Mouse (Mus musculus): ENCODE measurements around the gene Mybph. TPM values are rescaled to one million over a fixed set of nuclear protein-coding genes. Genes with fewer than 3 reads are reported as not detected.

The Mybph gene
- polyA plus RNA-seq, 1 experiment from 2014 or later = 1.7 TPM

DNA sequence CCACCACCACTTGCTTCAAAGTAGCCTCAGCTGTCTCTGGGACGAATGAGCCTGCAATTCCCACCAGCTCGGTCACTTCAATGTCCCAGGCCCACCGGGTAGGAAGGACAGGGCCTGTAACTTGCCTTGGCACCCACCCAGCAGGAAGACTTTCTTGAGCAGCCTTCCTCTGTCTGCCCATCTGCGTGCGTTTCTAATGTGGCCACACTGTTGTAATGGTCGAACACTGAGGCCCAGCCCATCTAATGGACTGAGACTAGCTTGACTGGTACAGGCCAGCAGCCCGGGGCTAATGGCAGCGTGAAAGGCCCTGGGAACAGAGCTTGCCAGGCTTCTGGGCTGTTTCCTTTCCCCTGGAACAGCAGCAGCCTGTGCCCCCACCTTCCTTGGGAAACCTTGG lies 39.1 kb downstream of the Mybph start:
- Histone ChIP-seq H3K4me3 (ENCODE audit: low read depth, low read length) (no peak overlapping the region), H3K4me2 (ENCODE audit: low read depth, low read length) (no peak overlapping the region), H3K36me3 (ENCODE audit: control insufficient read depth, insufficient read depth) (no peaks in the 10 kb centered on the region), H3K4me1 (ENCODE audit: control insufficient read depth, low read depth, low read length) (peaks cover 3% of the 10 kb centered on the region), H3K9me3 (replicated peaks; ENCODE audit: control insufficient read depth, low read length) (no peaks in the 10 kb centered on the region), H3K27ac (ENCODE audit: low read length) (no peak overlapping the region), H3K27me3 (ENCODE audit: control insufficient read depth, insufficient read depth, low read depth, low read length) (peaks cover 26% of the 10 kb centered on the region), H3K9ac (ENCODE audit: low read depth, low read length) (no peak overlapping the region)
- WGBS (ENCODE audit: insufficient replicate concordance) = 69% methylated on average over 8 of the region's 8 CpGs
- no peak for ATAC-seq (ENCODE audit: low read depth)

DNA sequence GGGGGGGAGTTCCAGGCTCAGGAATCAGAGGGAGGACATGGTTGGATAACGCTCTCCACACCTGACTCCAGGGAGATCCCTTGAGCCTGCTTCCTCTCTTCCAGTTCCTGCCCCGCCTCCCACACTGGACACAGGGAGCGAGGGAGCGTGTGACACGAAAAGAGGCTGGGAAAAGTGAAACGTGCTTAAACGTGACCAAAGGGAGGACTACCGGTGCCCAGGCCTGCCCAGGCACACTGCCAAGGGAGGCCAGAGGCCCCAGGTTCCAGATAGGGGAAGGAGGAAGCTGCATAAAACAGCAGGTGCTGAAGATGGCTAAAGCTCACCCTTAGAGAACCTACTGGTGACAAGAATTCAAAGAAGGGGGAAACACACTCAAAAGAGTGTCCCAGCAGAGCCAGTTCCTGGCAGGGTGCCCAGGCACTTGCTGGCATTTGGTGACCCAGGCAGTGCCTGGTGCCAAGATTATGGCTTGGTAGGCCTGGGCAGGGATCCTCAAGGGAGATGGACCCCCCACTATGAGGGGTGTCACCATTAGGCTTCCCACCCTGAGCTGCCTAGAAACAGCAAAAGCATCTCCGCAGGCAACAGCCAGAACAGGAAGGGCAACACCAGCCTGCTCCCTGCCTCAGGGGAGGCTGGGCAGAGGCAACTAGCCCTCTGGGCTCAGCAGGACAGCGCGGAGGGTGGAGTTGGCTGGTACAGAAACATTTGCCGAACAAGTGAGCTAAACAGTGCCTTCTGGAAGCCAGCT lies 39.7 kb downstream of the Mybph start:
- peak; percentile 12; the same call in 1 of the 2 replicates for ATAC-seq (ENCODE audit: low read depth)
- H3K9ac ChIP-seq (ENCODE audit: low read depth, low read length) = no peak overlapping the region
- 60% methylated on average over 12 of the region's 12 CpGs for WGBS (ENCODE audit: insufficient replicate concordance)

DNA sequence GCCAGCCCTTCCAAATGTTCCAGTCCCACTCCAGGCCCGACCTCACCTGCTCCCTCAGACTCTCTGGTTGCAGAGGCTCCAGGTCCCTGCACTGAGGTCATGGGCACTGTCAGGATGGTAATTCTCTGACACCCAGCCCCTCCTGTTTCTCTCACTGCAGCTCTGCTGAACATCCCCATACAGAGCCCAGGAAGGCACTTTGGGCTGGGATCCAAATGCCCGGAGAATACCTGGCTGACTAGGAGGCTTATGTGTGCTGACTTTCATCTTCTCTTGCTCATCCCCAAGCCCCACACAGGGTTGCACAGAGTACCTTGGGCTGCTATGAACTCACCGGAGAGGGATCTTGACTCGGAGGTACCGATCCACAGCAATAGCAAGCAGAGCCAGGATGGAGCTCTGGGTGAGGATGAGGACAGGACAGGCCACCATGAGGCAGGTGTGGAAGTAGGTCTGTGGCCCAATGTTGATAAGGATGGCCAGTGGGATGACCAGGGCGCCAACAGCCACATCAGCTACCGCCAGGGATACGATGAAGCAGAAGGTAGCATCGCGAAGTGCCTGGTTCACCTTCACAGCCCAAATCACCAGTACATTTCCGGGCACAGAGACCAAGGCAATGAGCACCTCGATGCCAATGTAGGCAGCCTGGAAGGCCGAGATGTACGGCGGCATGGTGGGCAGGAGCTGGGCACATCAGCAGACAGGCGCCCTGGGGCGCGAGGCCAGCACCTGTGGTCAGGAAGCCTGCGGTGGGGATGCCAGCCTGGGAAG lies 40.6 kb downstream of the Mybph start:
- H3K27ac ChIP-seq (ENCODE audit: low read length) = no peak overlapping the region
- no peaks in the 10 kb centered on the region for H3K36me3 ChIP-seq (ENCODE audit: control insufficient read depth, insufficient read depth)
- no peak for ATAC-seq (ENCODE audit: low read depth)
- H3K4me3 ChIP-seq (ENCODE audit: low read depth, low read length) = peak overlapping the region; percentile 39
- 0 out of 2 replicates have a peak overlapping the region, but pooled peaks have one; percentile 15 for H3K9ac ChIP-seq (ENCODE audit: low read depth, low read length)
- H3K9me3 ChIP-seq (replicated peaks; ENCODE audit: control insufficient read depth, low read length) = no peaks in the 10 kb centered on the region
- H3K4me2 ChIP-seq (ENCODE audit: low read depth, low read length) = peak overlapping the region; percentile 53; the same call in 1 of the 2 replicates
- 37% methylated on average over 19 of the region's 19 CpGs for WGBS (ENCODE audit: insufficient replicate concordance)
- H3K27me3 ChIP-seq (ENCODE audit: control insufficient read depth, insufficient read depth, low read depth, low read length) = peaks cover 26% of the 10 kb centered on the region
- peaks cover 3% of the 10 kb centered on the region for H3K4me1 ChIP-seq (ENCODE audit: control insufficient read depth, low read depth, low read length)

More for the DNA sequence above, 39.7 kb downstream of the Mybph start:
- no peak overlapping the region for H3K27ac ChIP-seq (ENCODE audit: low read length)
- peaks cover 3% of the 10 kb centered on the region for H3K4me1 ChIP-seq (ENCODE audit: control insufficient read depth, low read depth, low read length)
- no peaks in the 10 kb centered on the region for H3K36me3 ChIP-seq (ENCODE audit: control insufficient read depth, insufficient read depth)
- H3K9me3 ChIP-seq (replicated peaks; ENCODE audit: control insufficient read depth, low read length) = no peaks in the 10 kb centered on the region
- H3K4me3 ChIP-seq (ENCODE audit: low read depth, low read length) = no peak overlapping the region
- H3K27me3 ChIP-seq (ENCODE audit: control insufficient read depth, insufficient read depth, low read depth, low read length) = peaks cover 26% of the 10 kb centered on the region
- H3K4me2 ChIP-seq (ENCODE audit: low read depth, low read length) = no peak overlapping the region

DNA sequence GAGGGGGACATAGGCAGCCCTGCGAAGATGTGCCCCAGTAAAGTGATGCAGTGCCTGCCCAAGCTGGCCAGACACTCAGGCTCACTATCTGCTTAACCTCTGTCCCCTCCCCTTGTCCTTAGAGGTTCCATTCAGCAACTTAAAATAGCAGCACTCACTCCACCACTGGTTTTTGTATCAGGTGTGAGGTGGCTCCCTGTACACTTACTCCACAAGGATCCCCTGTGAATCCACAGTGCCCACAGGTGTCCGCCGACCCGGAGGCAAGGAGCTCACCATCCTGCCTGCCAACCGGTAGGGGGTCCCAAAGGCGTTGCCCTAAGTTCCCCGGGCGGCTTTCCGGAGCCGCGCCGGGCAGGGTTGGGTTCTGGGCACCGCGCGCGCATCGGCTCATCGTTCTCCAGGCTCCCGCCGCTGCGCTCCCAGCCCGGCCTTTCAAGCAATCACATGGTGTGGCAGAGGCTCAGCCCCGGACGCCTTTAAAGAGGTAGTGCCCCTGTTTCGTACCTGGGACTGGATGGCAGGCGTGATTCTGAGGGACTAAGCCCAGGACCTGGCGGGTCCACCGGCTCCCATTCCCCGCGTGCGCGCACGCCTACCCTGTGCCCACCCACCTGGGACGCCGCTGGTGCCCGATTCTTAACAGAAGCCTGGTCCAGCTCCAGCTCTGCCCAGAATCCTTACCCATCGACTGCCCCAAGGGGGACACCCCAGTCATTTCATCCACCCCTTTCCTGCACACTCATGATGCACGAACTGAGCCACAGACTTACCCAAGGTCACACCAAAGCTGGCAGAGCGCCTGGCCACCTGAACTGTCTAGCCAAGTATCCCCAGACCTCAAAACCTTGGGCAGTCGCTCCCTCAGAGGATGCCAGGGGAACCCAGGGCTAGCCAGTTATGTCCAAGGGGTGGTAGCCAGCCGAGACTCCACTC lies 41.5 kb downstream of the Mybph start:
- no peak for ATAC-seq (ENCODE audit: low read depth)

DNA sequence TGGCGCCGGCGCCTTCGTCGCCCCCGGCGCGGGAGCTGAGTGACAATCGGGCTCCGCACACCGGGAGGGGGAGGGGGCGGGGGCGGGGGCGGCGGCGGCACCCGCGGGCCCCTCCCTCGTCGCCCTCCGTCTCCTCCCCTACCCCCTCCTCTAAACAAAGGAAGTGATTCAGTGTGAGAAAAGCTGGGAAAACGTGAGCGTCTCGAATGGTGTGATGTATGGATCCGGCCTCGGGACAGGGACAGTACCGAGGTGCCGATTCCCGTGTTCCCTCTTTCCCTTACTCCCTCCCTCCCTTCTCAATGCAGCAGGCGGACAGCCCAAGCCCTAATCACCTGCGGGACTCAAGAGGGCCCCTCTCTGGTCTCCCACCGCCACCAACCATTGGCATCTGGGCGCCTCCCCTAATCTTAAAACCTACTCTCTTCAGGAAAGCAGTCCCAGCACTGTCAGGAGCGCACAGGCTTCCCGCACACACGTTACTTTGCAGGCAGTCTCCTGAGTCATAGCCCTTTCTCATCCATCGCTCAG lies 42.2 kb downstream of the Mybph start, which contains the start of gene Adora1:
Gene Adora1 (minus strand): TSS at position 41 of the 531 bp plus-strand sequence.
- H3K4me1 ChIP-seq (ENCODE audit: control insufficient read depth, low read depth, low read length) = peaks cover 3% of the 10 kb centered on the region
- WGBS (ENCODE audit: insufficient replicate concordance) = 3% methylated on average over 33 of the region's 37 CpGs
- H3K27me3 ChIP-seq (ENCODE audit: control insufficient read depth, insufficient read depth, low read depth, low read length) = peaks cover 26% of the 10 kb centered on the region
- no peaks in the 10 kb centered on the region for H3K36me3 ChIP-seq (ENCODE audit: control insufficient read depth, insufficient read depth)
- no peak within 1 kb of the TSS for H3K27ac ChIP-seq (ENCODE audit: low read length)
- peak within 1 kb of the TSS; percentile 39 for H3K4me3 ChIP-seq (ENCODE audit: low read depth, low read length)
- ATAC-seq (ENCODE audit: low read depth) = no peak
- peak within 1 kb of the TSS; percentile 15 for H3K9ac ChIP-seq (ENCODE audit: low read depth, low read length)
- H3K4me2 ChIP-seq (ENCODE audit: low read depth, low read length) = peak within 1 kb of the TSS; percentile 53
- no peaks in the 10 kb centered on the region for H3K9me3 ChIP-seq (replicated peaks; ENCODE audit: control insufficient read depth, low read length)

More for the DNA sequence above, 41.5 kb downstream of the Mybph start:
- H3K4me2 ChIP-seq (ENCODE audit: low read depth, low read length) = peak overlapping the region; percentile 53
- H3K27ac ChIP-seq (ENCODE audit: low read length) = no peak overlapping the region
- H3K9me3 ChIP-seq (replicated peaks; ENCODE audit: control insufficient read depth, low read length) = no peaks in the 10 kb centered on the region
- H3K27me3 ChIP-seq (ENCODE audit: control insufficient read depth, insufficient read depth, low read depth, low read length) = peaks cover 26% of the 10 kb centered on the region
- H3K4me3 ChIP-seq (ENCODE audit: low read depth, low read length) = peak overlapping the region; percentile 39
- WGBS (ENCODE audit: insufficient replicate concordance) = 2% methylated on average over 41 of the region's 41 CpGs
- peaks cover 3% of the 10 kb centered on the region for H3K4me1 ChIP-seq (ENCODE audit: control insufficient read depth, low read depth, low read length)
- H3K36me3 ChIP-seq (ENCODE audit: control insufficient read depth, insufficient read depth) = no peaks in the 10 kb centered on the region
- peak overlapping the region; percentile 15 for H3K9ac ChIP-seq (ENCODE audit: low read depth, low read length)

DNA sequence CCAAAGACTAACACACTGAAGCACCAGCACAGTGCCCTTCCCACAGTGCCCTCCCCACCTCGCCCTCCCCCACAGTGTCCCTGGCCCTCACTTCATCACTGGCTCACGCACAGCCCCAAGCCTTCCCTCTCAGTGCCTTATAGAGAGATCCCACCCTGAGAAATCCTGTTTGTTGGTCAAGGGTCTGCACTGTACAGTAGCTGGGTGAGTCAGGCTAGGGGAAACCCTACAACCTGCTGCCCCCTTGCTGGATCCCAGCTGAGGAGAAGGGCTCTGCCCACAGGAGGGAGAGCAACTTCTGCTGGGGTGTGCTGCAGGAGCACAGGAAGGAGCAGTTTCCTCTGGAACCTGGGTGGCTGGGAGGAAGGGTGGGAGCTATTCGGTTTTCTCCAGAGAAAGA lies 42.9 kb downstream of the Mybph start:
- Histone ChIP-seq H3K4me1 (ENCODE audit: control insufficient read depth, low read depth, low read length) (peaks cover 3% of the 10 kb centered on the region), H3K4me3 (ENCODE audit: low read depth, low read length) (no peak overlapping the region), H3K27me3 (ENCODE audit: control insufficient read depth, insufficient read depth, low read depth, low read length) (peaks cover 26% of the 10 kb centered on the region), H3K4me2 (ENCODE audit: low read depth, low read length) (no peak overlapping the region), H3K9me3 (replicated peaks; ENCODE audit: control insufficient read depth, low read length) (no peaks in the 10 kb centered on the region), H3K36me3 (ENCODE audit: control insufficient read depth, insufficient read depth) (no peaks in the 10 kb centered on the region), H3K27ac (ENCODE audit: low read length) (no peak overlapping the region), H3K9ac (ENCODE audit: low read depth, low read length) (no peak overlapping the region)
- ATAC-seq (ENCODE audit: low read depth) = no peak
- WGBS (ENCODE audit: insufficient replicate concordance) = 17% methylated on average over 3 of the region's 3 CpGs

DNA sequence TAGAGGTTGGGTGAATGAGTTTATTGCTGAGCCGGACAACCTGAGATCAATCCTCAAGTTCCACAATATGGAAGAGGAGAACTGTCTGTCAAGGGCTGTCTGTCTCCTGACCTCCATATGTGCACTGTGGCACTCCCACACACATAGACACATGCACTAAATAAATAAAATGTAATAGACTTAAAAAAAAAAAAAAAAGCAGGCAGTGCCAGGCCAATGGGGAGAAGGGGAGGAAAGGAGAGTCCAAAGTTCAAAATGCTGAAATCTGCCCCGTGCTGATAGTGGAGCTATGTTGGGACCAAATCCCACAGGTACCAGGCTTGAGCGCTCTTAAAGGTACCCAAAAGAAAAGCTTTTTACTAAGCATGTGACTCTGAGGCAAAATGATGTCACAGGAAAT lies 44.2 kb downstream of the Mybph start:
- H3K4me3 ChIP-seq (ENCODE audit: low read depth, low read length) = no peak overlapping the region
- H3K27me3 ChIP-seq (ENCODE audit: control insufficient read depth, insufficient read depth, low read depth, low read length) = peaks cover 26% of the 10 kb centered on the region
- H3K4me1 ChIP-seq (ENCODE audit: control insufficient read depth, low read depth, low read length) = peaks cover 3% of the 10 kb centered on the region
- no peaks in the 10 kb centered on the region for H3K36me3 ChIP-seq (ENCODE audit: control insufficient read depth, insufficient read depth)
- whole genome bisulfite sequencing (ENCODE audit: insufficient replicate concordance) = 40% methylated on average over 3 of the region's 3 CpGs
- H3K9ac ChIP-seq (ENCODE audit: low read depth, low read length) = no peak overlapping the region
- H3K4me2 ChIP-seq (ENCODE audit: low read depth, low read length) = no peak overlapping the region
- peak; percentile 78 for ATAC-seq (ENCODE audit: low read depth)
- H3K27ac ChIP-seq (ENCODE audit: low read length) = peak overlapping the region; percentile 76
- no peaks in the 10 kb centered on the region for H3K9me3 ChIP-seq (replicated peaks; ENCODE audit: control insufficient read depth, low read length)

DNA sequence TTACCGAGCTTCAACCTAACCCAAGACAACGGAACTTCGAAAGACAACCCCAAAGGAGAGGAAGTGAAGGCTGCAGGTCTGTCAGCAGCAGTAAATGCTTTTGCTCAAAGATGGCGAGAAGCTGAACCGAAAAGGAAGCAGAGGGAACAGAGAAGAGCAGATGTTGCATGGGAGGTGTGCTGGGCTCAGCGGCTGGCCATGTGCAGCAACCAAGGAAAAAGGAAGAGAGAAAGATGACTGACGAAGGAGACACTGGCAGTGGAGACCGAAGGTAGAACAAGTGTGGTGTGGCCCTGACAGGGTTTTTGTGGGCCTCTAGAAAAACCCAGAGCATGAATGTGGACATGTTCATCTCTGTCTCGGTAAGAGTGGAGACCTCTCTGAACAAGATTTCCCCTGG lies 47.5 kb downstream of the Mybph start:
- no peak for ATAC-seq (ENCODE audit: low read depth)
- Histone ChIP-seq H3K4me3 (ENCODE audit: low read depth, low read length) (no peak overlapping the region), H3K4me2 (ENCODE audit: low read depth, low read length) (no peak overlapping the region), H3K9ac (ENCODE audit: low read depth, low read length) (no peak overlapping the region), H3K27me3 (ENCODE audit: control insufficient read depth, insufficient read depth, low read depth, low read length) (peaks cover 3% of the 10 kb centered on the region), H3K4me1 (ENCODE audit: control insufficient read depth, low read depth, low read length) (peaks cover 3% of the 10 kb centered on the region), H3K27ac (ENCODE audit: low read length) (no peak overlapping the region), H3K9me3 (replicated peaks; ENCODE audit: control insufficient read depth, low read length) (no peaks in the 10 kb centered on the region), H3K36me3 (ENCODE audit: control insufficient read depth, insufficient read depth) (no peaks in the 10 kb centered on the region)
- 44% methylated on average over 9 of the region's 9 CpGs for WGBS (ENCODE audit: insufficient replicate concordance)

Measured in liver, embryonic 16.5 days (tissue).